Mouse (Mus musculus) A20 (cell line): ENCODE data around the gene Adgra1.

Experiments used
- DNase-seq: peaks from one replicate; pipeline ENCODE4 v3.0.0-alpha.2; 2011; ENCODE audit warnings: low read depth, low spot score

Gene Adgra1

GRCm38 (mm10) chr7:139905661-139906060, 71.7 kb downstream of the Adgra1 start:
- peak; percentile 69 for DNase-seq

- no peak for DNase-seq
These were observed 74.2 kb downstream of the Adgra1 start for GRCm38 (mm10) chr7:139908176-139908575.

DNA sequence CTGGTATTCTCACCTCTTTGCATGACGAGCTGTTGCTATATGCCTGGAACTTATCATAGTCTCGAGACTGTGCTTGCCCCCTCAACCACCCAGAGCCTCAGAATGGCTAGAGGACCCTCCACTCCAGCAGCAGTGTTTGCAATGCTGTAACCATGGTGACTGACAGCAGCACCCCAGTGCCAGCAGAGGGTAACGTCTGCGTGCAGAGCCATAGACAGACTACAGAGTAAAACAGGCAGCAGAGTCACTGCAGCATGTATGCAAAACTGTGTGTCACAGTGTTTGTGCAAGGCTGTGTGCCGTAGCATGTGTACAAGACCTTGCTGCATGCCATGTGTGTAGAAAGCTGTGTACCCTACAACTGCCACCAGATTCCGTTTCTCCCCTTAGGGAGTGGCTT, 75.5 kb downstream of the Adgra1 start:
- no peak for DNase-seq

DNA sequence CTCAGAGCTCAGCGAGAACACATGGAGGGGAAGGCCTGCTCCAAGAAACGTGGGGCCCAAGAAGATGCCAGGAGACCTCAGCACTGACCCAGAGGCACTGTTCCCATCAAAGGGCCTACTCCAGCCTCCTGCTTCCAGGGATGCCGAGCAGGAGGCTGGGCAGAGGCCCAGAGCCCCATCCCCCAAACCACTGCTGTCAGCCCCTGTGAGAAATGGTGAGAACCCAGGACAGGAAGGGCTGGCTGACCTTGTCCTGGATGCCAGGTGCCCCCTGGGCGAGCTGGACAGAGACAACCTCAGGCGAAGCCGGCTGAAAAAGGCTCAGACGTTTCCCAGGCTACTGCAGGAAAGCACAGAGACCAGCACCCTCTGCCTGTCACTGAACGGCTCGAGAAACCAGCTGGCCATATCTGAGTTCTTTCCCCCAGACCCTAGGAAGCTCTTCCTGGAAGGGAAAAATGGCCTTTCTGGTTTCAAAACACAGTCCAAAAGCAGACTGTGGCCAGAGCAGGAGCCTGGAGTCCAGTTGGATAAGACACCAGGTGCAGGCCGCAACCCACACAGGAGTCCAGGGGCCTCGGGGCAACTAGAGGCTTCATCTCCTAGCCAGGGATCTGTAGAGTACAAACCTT, 76.3 kb downstream of the Adgra1 start:
- DNase-seq, result no peak

DNA sequence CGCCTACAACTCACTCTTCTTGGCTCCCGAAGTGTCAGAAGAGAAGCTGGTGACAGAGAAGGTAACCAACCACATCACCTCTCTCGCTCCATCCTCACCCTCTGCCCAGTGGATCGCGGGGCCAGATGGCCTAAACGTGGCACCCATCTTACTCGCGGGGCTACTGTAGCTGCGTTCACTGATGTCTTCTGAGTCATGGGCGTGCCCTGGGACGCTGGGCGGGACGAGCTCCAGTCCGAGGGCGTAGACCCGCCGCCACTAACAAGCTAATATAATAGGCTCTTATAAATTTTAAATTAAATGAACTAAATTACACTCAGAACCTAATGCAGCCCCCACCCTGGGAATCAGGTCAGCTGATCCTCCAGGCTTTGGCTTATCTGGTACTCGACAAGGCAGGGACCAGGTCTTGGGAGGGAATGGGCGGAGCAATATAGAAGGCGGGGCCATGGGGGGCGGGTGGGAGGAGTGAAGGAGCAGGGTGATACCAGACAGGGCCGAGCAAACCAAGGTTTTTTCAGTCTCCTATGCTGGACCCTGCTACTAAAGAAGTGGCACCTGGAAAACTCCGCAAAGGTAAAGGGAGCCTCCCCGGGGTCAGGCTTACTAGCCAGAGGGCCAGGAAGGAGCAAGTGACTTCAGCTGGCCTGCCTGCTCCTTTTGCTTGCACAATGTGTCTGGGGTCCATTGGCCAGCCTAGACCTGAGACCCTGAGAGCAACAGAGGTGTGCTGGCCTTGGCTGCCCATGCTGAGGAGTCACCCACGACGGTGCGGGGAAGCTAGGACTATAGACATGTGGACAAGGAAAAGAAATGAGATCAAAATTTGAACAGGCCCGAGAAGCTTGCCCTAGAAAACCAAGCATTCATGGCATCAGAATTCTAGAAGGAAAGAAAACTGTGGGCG, 80.4 kb downstream of the Adgra1 start:
- peak; percentile 73 for DNase-seq

DNA sequence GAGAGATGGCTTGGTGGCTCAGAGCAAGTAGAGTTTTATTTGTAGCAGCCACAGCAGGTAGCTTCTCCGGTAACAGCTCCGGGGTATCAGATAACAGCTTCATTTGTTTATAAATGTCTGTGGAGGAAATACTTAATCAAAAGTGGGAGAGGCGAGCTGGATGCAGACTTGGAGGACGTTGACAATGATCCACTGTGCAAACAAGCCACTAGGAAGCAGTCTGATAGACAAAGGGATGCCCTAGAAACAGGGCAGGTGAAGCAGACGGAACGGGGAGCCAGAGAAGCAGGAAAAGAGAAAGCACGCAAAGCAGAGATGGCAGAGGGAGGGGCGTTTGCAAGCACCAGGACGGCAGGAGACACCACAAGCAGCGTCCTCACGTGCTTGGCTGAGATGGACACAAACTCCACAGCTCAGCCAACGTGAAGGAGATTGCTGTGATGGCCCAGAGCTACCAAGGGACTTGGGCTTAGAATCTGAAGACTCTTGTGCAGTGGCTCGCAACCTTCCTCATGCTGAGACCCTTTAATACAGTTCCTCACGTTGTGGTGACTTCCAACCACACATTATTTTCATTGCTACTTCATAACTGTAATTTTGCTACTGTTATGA, 81.8 kb downstream of the Adgra1 start:
- DNase-seq, result peak; percentile 26

- DNase-seq, result no peak
These were observed 82.4 kb downstream of the Adgra1 start for GRCm38 (mm10) chr7:139916345-139916744.

DNA sequence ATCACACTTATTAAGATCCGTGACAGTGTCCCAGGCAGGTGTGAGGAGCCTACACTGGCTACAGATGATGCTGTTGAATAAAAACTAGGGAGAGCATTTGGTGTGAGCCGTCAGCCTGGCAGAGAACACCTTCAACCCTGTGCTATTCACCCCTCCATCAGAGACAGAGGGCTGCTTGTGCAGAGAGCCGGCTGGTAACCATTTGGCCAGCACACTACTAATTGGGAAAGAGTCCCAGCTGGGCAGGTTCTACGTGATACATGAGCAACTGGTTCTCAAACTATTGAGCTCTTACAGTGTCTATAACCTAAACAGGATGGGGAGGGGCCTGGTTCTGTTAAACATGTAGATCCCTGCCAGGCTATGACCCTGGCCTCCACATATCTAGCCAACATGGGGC, 84.3 kb downstream of the Adgra1 start:
- no peak for DNase-seq
